Mouse (Mus musculus): ENCODE results near the gene Dgke.

DNA sequence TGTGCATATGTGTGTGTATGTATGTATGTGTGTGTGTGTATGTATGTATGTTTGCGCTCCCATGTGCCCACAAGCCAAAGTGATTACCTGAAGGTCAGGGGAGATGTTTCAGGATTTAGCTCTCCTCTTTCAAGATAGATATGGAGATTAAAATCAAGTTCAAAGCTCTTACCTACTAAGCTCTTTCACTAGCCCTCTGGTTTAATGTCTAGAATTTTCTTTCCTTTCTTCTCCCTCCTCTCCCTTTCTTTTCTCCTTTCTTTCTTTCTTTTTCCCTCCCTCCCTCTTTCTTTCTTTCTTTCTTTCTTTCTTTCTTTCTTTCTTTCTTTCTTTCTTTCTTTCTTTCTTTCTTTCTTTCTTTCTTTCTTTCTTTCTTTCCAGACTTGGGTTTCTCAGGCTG lies at the start of gene Dgke:
- TF ChIP-seq MAFK (IDR thresholded peaks at IDR 0.05; ENCODE audit: insufficient read depth, low read depth, low read length) (no peak), ZC3H11A (IDR thresholded peaks at IDR 0.05; ENCODE audit: borderline replicate concordance, low read depth, low read length) (no peak), CHD2 (IDR thresholded peaks at IDR 0.05; ENCODE audit: low read depth, low read length) (no peak)

Measured in ES-E14 (cell line).